Comparison of ENCODE assay signal across 8 mouse cellular contexts in genomic region chr6:128436356-128437005, GRCm38 (mm10). TPM values are rescaled to one million over a fixed set of nuclear protein-coding genes. Genes with fewer than 3 reads are reported as not detected.
A peak's percentile ranks its signal among the peaks of the same experiment; 100 is the strongest.
DNase-seq lines count a peak whose midpoint lies in the region; ATAC-seq and TF ChIP-seq lines count a peak whose summit lies in the region.

No protein-coding gene starts in this region.

- dilution Hi-C loops in CH12.LX (cut with MboI; ENCODE audit: extremely low pct_ligation_motif_present, extremely low pct_unique_long_range_greater_than_20kb, low sequenced_read_pairs): no loop called here

- no peak for TF ChIP-seq RAD21 in CH12.LX (IDR thresholded peaks at IDR 0.05; ENCODE audit: low read depth, low read length)

- WGBS in heart, embryonic 15.5 days: 81% methylated on average over 8 of the region's 8 CpGs
- 78% methylated on average over 8 of the region's 8 CpGs for WGBS in liver, embryonic 13.5 days (ENCODE audit: insufficient replicate concordance)

- in situ Hi-C loops in CH12.LX (cut with MboI; ENCODE audit: low pct_ligation_motif_present, low pct_unique_long_range_greater_than_20kb, low sequenced_read_pairs): no loop called here

- peaks cover 5 to 18% of the 10 kb centered on the region in 2 experiments; a peak in 3 of 4 replicates for H3K4me1 ChIP-seq in CH12.LX (ENCODE audit: control insufficient read depth in 1 of 2, insufficient read depth in 2 of 2)
- peaks cover 54% of the 10 kb centered on the region for H3K4me1 ChIP-seq in heart, embryonic 15.5 days (replicated peaks)
- peaks cover 47% of the 10 kb centered on the region for H3K4me1 ChIP-seq in liver, embryonic 13.5 days (replicated peaks)

- H3K4me3 ChIP-seq in C2C12 (ENCODE audit: insufficient read depth, poor library complexity, severe bottlenecking) (peak overlapping the region; percentile 92), CH12.LX (replicated peaks in 1 of 3; ENCODE audit: low read depth in 2 of 3, low read length in 2 of 3, poor library complexity in 1 of 3) (peak overlapping the region in 1 of 3 experiments; percentile 100)
- H3K4me3 ChIP-seq in heart, embryonic 15.5 days: peak overlapping the region; percentile 91
- peak overlapping the region; percentile 93 for H3K4me3 ChIP-seq in liver, embryonic 13.5 days (replicated peaks)

- TF ChIP-seq CTCF in C2C12 (IDR thresholded peaks at IDR 0.05; ENCODE audit: control insufficient read depth, insufficient read depth, insufficient read length) (no peak), CH12.LX (conservative IDR thresholded peaks at IDR 0.05 in 1 of 2, IDR thresholded peaks at IDR 0.05 in 1 of 2; ENCODE audit: low read depth in 2 of 2, low read length in 2 of 2) (no peak)

- peak overlapping the region; percentile 89 for H3K4me2 ChIP-seq in CH12.LX (ENCODE audit: insufficient read depth, low read depth, poor library complexity, severe bottlenecking)
- peak overlapping the region; percentile 85 for H3K4me2 ChIP-seq in heart, embryonic 15.5 days
- H3K4me2 ChIP-seq in liver, embryonic 13.5 days: peak overlapping the region; percentile 99

- H3K36me3 ChIP-seq in C2C12 (ENCODE audit: control insufficient read depth, insufficient read depth): peaks cover 53% of the 10 kb centered on the region
- peaks cover 49 to 53% of the 10 kb centered on the region in 2 experiments for H3K36me3 ChIP-seq in CH12.LX (replicated peaks in 1 of 2; ENCODE audit: control insufficient read depth in 1 of 2, insufficient read depth in 1 of 2, low read length in 1 of 2)
- peaks cover 40% of the 10 kb centered on the region for H3K36me3 ChIP-seq in heart, embryonic 15.5 days
- H3K36me3 ChIP-seq in liver, embryonic 13.5 days: peaks cover 53% of the 10 kb centered on the region

- ATAC-seq in heart, embryonic 15.5 days (replicated peaks; ENCODE audit: insufficient number of reproducible peaks, insufficient read depth, low FRiP score, low read depth): no peak
- ATAC-seq in liver, embryonic 13.5 days (ENCODE audit: low read depth): no peak

- H3K27ac ChIP-seq in CH12.LX (ENCODE audit: insufficient read depth, low read depth): no peak overlapping the region
- no peak overlapping the region for H3K27ac ChIP-seq in heart, embryonic 15.5 days
- H3K27ac ChIP-seq in liver, embryonic 13.5 days: no peak overlapping the region

- no peak for TF ChIP-seq POLR2A in CH12.LX (IDR thresholded peaks at IDR 0.05; ENCODE audit: low read depth, low read length)

- no peaks in the 10 kb centered on the region for H3K9me3 ChIP-seq in CH12.LX (replicated peaks; ENCODE audit: low read length)
- H3K9me3 ChIP-seq in heart, embryonic 15.5 days (replicated peaks): no peaks in the 10 kb centered on the region
- H3K9me3 ChIP-seq in liver, embryonic 13.5 days (replicated peaks): no peaks in the 10 kb centered on the region

- H3K79me2 ChIP-seq in C2C12 (ENCODE audit: control insufficient read depth, insufficient read depth) (peaks cover 43% of the 10 kb centered on the region), CH12.LX (replicated peaks; ENCODE audit: control insufficient read depth, extremely low read depth, insufficient read depth, poor library complexity, severe bottlenecking) (peaks cover 27% of the 10 kb centered on the region)

- H3K79me3 ChIP-seq in C2C12 (ENCODE audit: low read depth): peaks cover 35% of the 10 kb centered on the region

- H3K9ac ChIP-seq in CH12.LX (ENCODE audit: insufficient read depth, low read depth): peak overlapping the region; percentile 87; the same call in 1 of the 2 replicates
- H3K9ac ChIP-seq in heart, embryonic 15.5 days: no peak overlapping the region
- H3K9ac ChIP-seq in liver, embryonic 13.5 days: peak overlapping the region; percentile 96

- no peaks in the 10 kb centered on the region for H3K27me3 ChIP-seq in C2C12 (ENCODE audit: control insufficient read depth, insufficient read depth, insufficient read length)
- H3K27me3 ChIP-seq in CH12.LX (replicated peaks): no peaks in the 10 kb centered on the region
- H3K27me3 ChIP-seq in heart, embryonic 15.5 days: no peaks in the 10 kb centered on the region
- H3K27me3 ChIP-seq in liver, embryonic 13.5 days: no peaks in the 10 kb centered on the region

- no peak for DNase-seq in CH12.LX (ENCODE audit: extremely low read depth)
- no peak for DNase-seq in liver, embryonic 13.5 days
- no peak for DNase-seq in embryo, embryonic 10 days (ENCODE audit: low spot score)
- no peak for DNase-seq in kidney, adult 18-20 months
- no peak for DNase-seq in adrenal gland, adult 2 months
- no peak for DNase-seq in urinary bladder, adult 2 months (ENCODE audit: low spot score)

- TF ChIP-seq EP300 in CH12.LX (IDR thresholded peaks at IDR 0.05; ENCODE audit: low read length): no peak

- no peak overlapping the region for H3ac ChIP-seq in C2C12 (ENCODE audit: control insufficient read depth, insufficient read length, low read depth)

TF ChIP-seq in C2C12, 6 proteins besides CTCF, POLR2A, EP300 and RAD21:
- TF ChIP-seq MYOD1 (IDR thresholded peaks at IDR 0.05; ENCODE audit: control insufficient read depth, insufficient read length, low read depth) (no peak), MAX (IDR thresholded peaks at IDR 0.05) (no peak), MYOG (IDR thresholded peaks at IDR 0.05; ENCODE audit: control insufficient read depth, extremely low read depth, insufficient read length) (no peak), CEBPB (IDR thresholded peaks at IDR 0.05; ENCODE audit: low read depth) (no peak), USF1 (IDR thresholded peaks at IDR 0.05; ENCODE audit: low read depth) (no peak), FOSL1 (IDR thresholded peaks at IDR 0.05; ENCODE audit: insufficient read depth, low read length, poor library complexity, severe bottlenecking) (no peak)
TF ChIP-seq in C2C12: peak in this region for 0.

TF ChIP-seq in CH12.LX, 34 proteins besides CTCF, POLR2A, EP300 and RAD21:
- TF ChIP-seq JUND (conservative IDR thresholded peaks at IDR 0.05; ENCODE audit: low read depth, low read length) (no peak), USF2 (conservative IDR thresholded peaks at IDR 0.05; ENCODE audit: low read depth, low read length) (no peak), UBTF (IDR thresholded peaks at IDR 0.05; ENCODE audit: low read depth, low read length) (no peak), NELFE (IDR thresholded peaks at IDR 0.05; ENCODE audit: low read depth, low read length) (no peak), RCOR1 (conservative IDR thresholded peaks at IDR 0.05; ENCODE audit: low read depth, low read length) (no peak), TBP (conservative IDR thresholded peaks at IDR 0.05; ENCODE audit: low read depth, low read length) (no peak), SIN3A (IDR thresholded peaks at IDR 0.05; ENCODE audit: low read length) (no peak), ZC3H11A (IDR thresholded peaks at IDR 0.05; ENCODE audit: low read depth, low read length) (no peak), ETS1 (conservative IDR thresholded peaks at IDR 0.05; ENCODE audit: low read depth, low read length) (no peak), BHLHE40 (IDR thresholded peaks at IDR 0.05; ENCODE audit: low read depth, low read length) (no peak), NRF1 (IDR thresholded peaks at IDR 0.05; ENCODE audit: low read depth, low read length) (no peak), CHD2 (IDR thresholded peaks at IDR 0.05; ENCODE audit: low read length) (no peak), MEF2A (IDR thresholded peaks at IDR 0.05; ENCODE audit: borderline replicate concordance, low read depth, low read length) (no peak), CHD1 (IDR thresholded peaks at IDR 0.05; ENCODE audit: low read depth, low read length) (no peak), USF1 (IDR thresholded peaks at IDR 0.05; ENCODE audit: low read depth, low read length) (no peak), JUN (IDR thresholded peaks at IDR 0.05; ENCODE audit: insufficient read depth, low read depth, low read length) (no peak), TCF12 (IDR thresholded peaks at IDR 0.05; ENCODE audit: low read depth, low read length) (no peak)
TF ChIP-seq in CH12.LX: peak in this region for 0.

RNA-seq across cellular contexts. Expression of gene Fkbp4, which starts 2.0 kb away (rescaled TPM):
- polyA plus RNA-seq in C2C12 (2012; fragmentation: generic; extraction: Trizol) (399 TPM), CH12.LX (2012; ENCODE audit: insufficient read length, low read depth) (304 and 366 TPM in 2 replicates)
- total RNA-seq in CH12.LX (2012; rRNA removed) (265 and 319 TPM in 2 replicates), CH12.LX (2014; rRNA removed) (190 and 198 TPM in 2 replicates)
- 245 and 276 TPM in 2 replicates for polyA plus RNA-seq in heart, embryonic 15.5 days (2015; fragmentation: Nextera tagmentation; extraction: Ambion mirVana)
- polyA plus RNA-seq in liver, embryonic 13.5 days (2015; fragmentation: Nextera tagmentation; extraction: Ambion mirVana): 273 and 316 TPM in 2 replicates
- 100 to 1,000 TPM; 229 to 272 TPM for total RNA-seq in adrenal gland, adult 2 months (2021)
- polyA plus RNA-seq in adrenal gland, adult 2 months (2012; rRNA removed): 187 and 202 TPM in 2 replicates
- polyA plus RNA-seq in urinary bladder, adult 2 months (2012; rRNA removed): 115 and 121 TPM in 2 replicates

RNA-seq across cellular contexts. Expression of gene Itfg2, which starts 11.8 kb away (rescaled TPM):
- 28.9 TPM for polyA plus RNA-seq in C2C12 (2012; fragmentation: generic; extraction: Trizol)
- 16.8 and 17.9 TPM in 2 replicates for total RNA-seq in CH12.LX (2012; rRNA removed)
- total RNA-seq in CH12.LX (2014; rRNA removed): 5.3 and 8.0 TPM in 2 replicates
- polyA plus RNA-seq in CH12.LX (2012; ENCODE audit: insufficient read length, low read depth): 45.1 and 45.3 TPM in 2 replicates
- 21.8 and 33.7 TPM in 2 replicates for polyA plus RNA-seq in heart, embryonic 15.5 days (2015; fragmentation: Nextera tagmentation; extraction: Ambion mirVana)
- polyA plus RNA-seq in liver, embryonic 13.5 days (2015; fragmentation: Nextera tagmentation; extraction: Ambion mirVana): 13.4 and 16.1 TPM in 2 replicates
- total RNA-seq in adrenal gland, adult 2 months (2021): 10 to 100 TPM; 28.6 to 32.8 TPM
- polyA plus RNA-seq in adrenal gland, adult 2 months (2012; rRNA removed): 31.7 and 40.3 TPM in 2 replicates
- 10.9 and 15.7 TPM in 2 replicates for polyA plus RNA-seq in urinary bladder, adult 2 months (2012; rRNA removed)

RNA-seq across cellular contexts. Expression of gene Nrip2, which starts 37.4 kb away (rescaled TPM):
- 0.51 TPM for polyA plus RNA-seq in C2C12 (2012; fragmentation: generic; extraction: Trizol)
- 0.13 TPM in 2 replicates for total RNA-seq in CH12.LX (2012; rRNA removed)
- total RNA-seq in CH12.LX (2014; rRNA removed): not detected in 2 replicates
- polyA plus RNA-seq in CH12.LX (2012; ENCODE audit: insufficient read length, low read depth): 1.1 and 1.3 TPM in 2 replicates
- 2.3 and 4.0 TPM in 2 replicates for polyA plus RNA-seq in heart, embryonic 15.5 days (2015; fragmentation: Nextera tagmentation; extraction: Ambion mirVana)
- polyA plus RNA-seq in liver, embryonic 13.5 days (2015; fragmentation: Nextera tagmentation; extraction: Ambion mirVana): 1.4 and 1.6 TPM in 2 replicates
- 1 to 10 TPM; 2.1 to 2.5 TPM for total RNA-seq in adrenal gland, adult 2 months (2021)
- polyA plus RNA-seq in adrenal gland, adult 2 months (2012; rRNA removed): 2.6 and 3.9 TPM in 2 replicates
- 5.0 and 5.6 TPM in 2 replicates for polyA plus RNA-seq in urinary bladder, adult 2 months (2012; rRNA removed)
